Mouse (Mus musculus) c-Kit-positive CD71-positive TER-119-positive erythroid progenitor cells, embryonic 14.5 days (primary cell): ENCODE results near the gene Camkmt.
A peak's percentile ranks its signal among the peaks of the same experiment; 100 is the strongest.

ENCODE experiments used
- DNase-seq: peaks from one replicate; pipeline ENCODE4 v3.0.0-alpha.2; 2013; ENCODE audit warnings: low spot score

Gene Camkmt

GRCm38 (mm10) chr17:85089621-85090020, 731 bp upstream of the Camkmt start:
- no peak for DNase-seq

- no peak for DNase-seq
Measured at GRCm38 (mm10) chr17:85091762-85092161, 1.4 kb downstream of the Camkmt start.

- DNase-seq: no peak
Measured at GRCm38 (mm10) chr17:85096396-85096795, 6.0 kb downstream of the Camkmt start.

- DNase-seq: peak; percentile 47
Measured at GRCm38 (mm10) chr17:85098677-85099323, 8.4 kb downstream of the Camkmt start.

- no peak for DNase-seq
Measured at GRCm38 (mm10) chr17:85100232-85100631, 9.9 kb downstream of the Camkmt start.

- no peak for DNase-seq
Measured at GRCm38 (mm10) chr17:85101751-85102150, 11.4 kb downstream of the Camkmt start.

GRCm38 (mm10) chr17:85103310-85103709, 13.0 kb downstream of the Camkmt start:
- DNase-seq: peak; percentile 50

- DNase-seq: no peak
Measured at GRCm38 (mm10) chr17:85110640-85111039, 20.3 kb downstream of the Camkmt start.

GRCm38 (mm10) chr17:85113441-85113840, 23.1 kb downstream of the Camkmt start:
- DNase-seq: no peak

GRCm38 (mm10) chr17:85116643-85117042, 26.3 kb downstream of the Camkmt start:
- DNase-seq: peak; percentile 40

GRCm38 (mm10) chr17:85138393-85138792, 48.0 kb downstream of the Camkmt start:
- no peak for DNase-seq

- DNase-seq: no peak
Measured at GRCm38 (mm10) chr17:85141621-85142020, 51.3 kb downstream of the Camkmt start.

GRCm38 (mm10) chr17:85142495-85143111, 52.3 kb downstream of the Camkmt start:
- no peak for DNase-seq

GRCm38 (mm10) chr17:85144141-85144540, 53.8 kb downstream of the Camkmt start:
- no peak for DNase-seq

- DNase-seq: no peak
Measured at GRCm38 (mm10) chr17:85148348-85148747, 58.0 kb downstream of the Camkmt start.

GRCm38 (mm10) chr17:85149211-85149738, 58.9 kb downstream of the Camkmt start:
- DNase-seq: no peak

GRCm38 (mm10) chr17:85151264-85151663, 60.9 kb downstream of the Camkmt start:
- DNase-seq: no peak

- no peak for DNase-seq
Measured at GRCm38 (mm10) chr17:85158202-85158601, 67.8 kb downstream of the Camkmt start.

GRCm38 (mm10) chr17:85159526-85159925, 69.2 kb downstream of the Camkmt start:
- DNase-seq: no peak

- DNase-seq: no peak
Measured at GRCm38 (mm10) chr17:85160786-85161185, 70.4 kb downstream of the Camkmt start.

GRCm38 (mm10) chr17:85162569-85163271, 72.4 kb downstream of the Camkmt start:
- no peak for DNase-seq

GRCm38 (mm10) chr17:85163272-85163610, 72.9 kb downstream of the Camkmt start:
- DNase-seq: no peak

GRCm38 (mm10) chr17:85168761-85169160, 78.4 kb downstream of the Camkmt start:
- no peak for DNase-seq
